Mouse (Mus musculus): ENCODE results near the gene Itpk1. TPM values are rescaled to one million over a fixed set of nuclear protein-coding genes. Genes with fewer than 3 reads are reported as not detected.

Gene Itpk1
- polyA plus RNA-seq, 1 experiment from 2014 or later = 8.4 TPM

- Histone ChIP-seq H3K36me3 (replicated peaks; ENCODE audit: control insufficient read depth, insufficient read depth, low read depth, low read length) (no peaks in the 10 kb centered on the region), H3K9ac (replicated peaks; ENCODE audit: low read length) (no peak overlapping the region), H3K4me3 (ENCODE audit: low read depth, low read length) (no peak overlapping the region), H3K27me3 (ENCODE audit: control insufficient read depth, insufficient read depth, low read length) (no peaks in the 10 kb centered on the region), H3K9me3 (replicated peaks; ENCODE audit: control insufficient read depth, low read length) (no peaks in the 10 kb centered on the region), H3K4me1 (ENCODE audit: control insufficient read depth, insufficient read depth, low read length) (no peaks in the 10 kb centered on the region), H3K4me2 (ENCODE audit: low read depth, low read length) (no peak overlapping the region), H3K27ac (replicated peaks; ENCODE audit: low read depth, low read length) (no peak overlapping the region)
- DNase-seq (ENCODE audit: low spot score) (no peak), ATAC-seq (replicated peaks; ENCODE audit: insufficient number of reproducible peaks, low FRiP score, low TSS enrichment, low read depth) (no peak)
- 80% methylated on average over 5 of the region's 5 CpGs for WGBS
These were observed 129.0 kb downstream of the Itpk1 start for GRCm38 (mm10) chr12:102575541-102576329.

- Histone ChIP-seq H3K4me2 (ENCODE audit: low read depth, low read length) (no peak overlapping the region), H3K27me3 (ENCODE audit: control insufficient read depth, insufficient read depth, low read length) (no peaks in the 10 kb centered on the region), H3K4me3 (ENCODE audit: low read depth, low read length) (no peak overlapping the region), H3K9ac (replicated peaks; ENCODE audit: low read length) (no peak overlapping the region), H3K27ac (replicated peaks; ENCODE audit: low read depth, low read length) (no peak overlapping the region), H3K36me3 (replicated peaks; ENCODE audit: control insufficient read depth, insufficient read depth, low read depth, low read length) (no peaks in the 10 kb centered on the region), H3K9me3 (replicated peaks; ENCODE audit: control insufficient read depth, low read length) (no peaks in the 10 kb centered on the region), H3K4me1 (ENCODE audit: control insufficient read depth, insufficient read depth, low read length) (no peaks in the 10 kb centered on the region)
- ATAC-seq (replicated peaks; ENCODE audit: insufficient number of reproducible peaks, low FRiP score, low TSS enrichment, low read depth) (no peak), DNase-seq (ENCODE audit: low spot score) (no peak)
- WGBS = 79% methylated on average over 7 of the region's 7 CpGs
These were observed 131.7 kb downstream of the Itpk1 start for GRCm38 (mm10) chr12:102573036-102573435.

- Histone ChIP-seq H3K36me3 (replicated peaks; ENCODE audit: control insufficient read depth, insufficient read depth, low read depth, low read length) (no peaks in the 10 kb centered on the region), H3K4me3 (ENCODE audit: low read depth, low read length) (no peak overlapping the region)
- ATAC-seq (replicated peaks; ENCODE audit: insufficient number of reproducible peaks, low FRiP score, low TSS enrichment, low read depth) = no peak
These were observed 133.1 kb downstream of the Itpk1 start for GRCm38 (mm10) chr12:102571666-102572065.

GRCm38 (mm10) chr12:102570734-102571133 is 134.0 kb downstream of the Itpk1 start:
- no peak overlapping the region for H3K9ac ChIP-seq (replicated peaks; ENCODE audit: low read length)
- H3K9me3 ChIP-seq (replicated peaks; ENCODE audit: control insufficient read depth, low read length) = no peaks in the 10 kb centered on the region
- H3K27me3 ChIP-seq (ENCODE audit: control insufficient read depth, insufficient read depth, low read length) = no peaks in the 10 kb centered on the region
- H3K4me1 ChIP-seq (ENCODE audit: control insufficient read depth, insufficient read depth, low read length) = no peaks in the 10 kb centered on the region
- no peaks in the 10 kb centered on the region for H3K36me3 ChIP-seq (replicated peaks; ENCODE audit: control insufficient read depth, insufficient read depth, low read depth, low read length)
- H3K4me3 ChIP-seq (ENCODE audit: low read depth, low read length) = no peak overlapping the region
- ATAC-seq (replicated peaks; ENCODE audit: insufficient number of reproducible peaks, low FRiP score, low TSS enrichment, low read depth) (no peak), DNase-seq (ENCODE audit: low spot score) (no peak)
- no peak overlapping the region for H3K27ac ChIP-seq (replicated peaks; ENCODE audit: low read depth, low read length)
- 88% methylated on average over 5 of the region's 5 CpGs for WGBS
- H3K4me2 ChIP-seq (ENCODE audit: low read depth, low read length) = no peak overlapping the region

More at GRCm38 (mm10) chr12:102571666-102572065, 133.1 kb downstream of the Itpk1 start:
- H3K9ac ChIP-seq (replicated peaks; ENCODE audit: low read length) = no peak overlapping the region
- H3K27me3 ChIP-seq (ENCODE audit: control insufficient read depth, insufficient read depth, low read length) = no peaks in the 10 kb centered on the region
- no peaks in the 10 kb centered on the region for H3K4me1 ChIP-seq (ENCODE audit: control insufficient read depth, insufficient read depth, low read length)
- no peak overlapping the region for H3K27ac ChIP-seq (replicated peaks; ENCODE audit: low read depth, low read length)
- no peak overlapping the region for H3K4me2 ChIP-seq (ENCODE audit: low read depth, low read length)
- WGBS = 78% methylated on average over 9 of the region's 9 CpGs
- no peaks in the 10 kb centered on the region for H3K9me3 ChIP-seq (replicated peaks; ENCODE audit: control insufficient read depth, low read length)
- DNase-seq (ENCODE audit: low spot score) = no peak

GRCm38 (mm10) chr12:102570111-102570510 is 134.6 kb downstream of the Itpk1 start:
- no peak overlapping the region for H3K4me3 ChIP-seq (ENCODE audit: low read depth, low read length)
- DNase-seq (ENCODE audit: low spot score) = no peak
- WGBS = 88% methylated on average over 13 of the region's 13 CpGs
- H3K4me1 ChIP-seq (ENCODE audit: control insufficient read depth, insufficient read depth, low read length) = no peaks in the 10 kb centered on the region
- no peak for ATAC-seq (replicated peaks; ENCODE audit: insufficient number of reproducible peaks, low FRiP score, low TSS enrichment, low read depth)
- H3K27me3 ChIP-seq (ENCODE audit: control insufficient read depth, insufficient read depth, low read length) = no peaks in the 10 kb centered on the region
- H3K36me3 ChIP-seq (replicated peaks; ENCODE audit: control insufficient read depth, insufficient read depth, low read depth, low read length) = no peaks in the 10 kb centered on the region
- H3K27ac ChIP-seq (replicated peaks; ENCODE audit: low read depth, low read length) = no peak overlapping the region
- no peaks in the 10 kb centered on the region for H3K9me3 ChIP-seq (replicated peaks; ENCODE audit: control insufficient read depth, low read length)
- H3K4me2 ChIP-seq (ENCODE audit: low read depth, low read length) = no peak overlapping the region
- no peak overlapping the region for H3K9ac ChIP-seq (replicated peaks; ENCODE audit: low read length)

GRCm38 (mm10) chr12:102568219-102568618 is 136.5 kb downstream of the Itpk1 start:
- Histone ChIP-seq H3K27ac (replicated peaks; ENCODE audit: low read depth, low read length) (no peak overlapping the region), H3K4me3 (ENCODE audit: low read depth, low read length) (no peak overlapping the region), H3K9ac (replicated peaks; ENCODE audit: low read length) (no peak overlapping the region), H3K4me1 (ENCODE audit: control insufficient read depth, insufficient read depth, low read length) (no peaks in the 10 kb centered on the region), H3K9me3 (replicated peaks; ENCODE audit: control insufficient read depth, low read length) (no peaks in the 10 kb centered on the region), H3K36me3 (replicated peaks; ENCODE audit: control insufficient read depth, insufficient read depth, low read depth, low read length) (no peaks in the 10 kb centered on the region), H3K27me3 (ENCODE audit: control insufficient read depth, insufficient read depth, low read length) (no peaks in the 10 kb centered on the region), H3K4me2 (ENCODE audit: low read depth, low read length) (no peak overlapping the region)
- ATAC-seq (replicated peaks; ENCODE audit: insufficient number of reproducible peaks, low FRiP score, low TSS enrichment, low read depth) = no peak
- DNase-seq (ENCODE audit: low spot score) = no peak
- 80% methylated on average over 7 of the region's 7 CpGs for WGBS

- Histone ChIP-seq H3K36me3 (replicated peaks; ENCODE audit: control insufficient read depth, insufficient read depth, low read depth, low read length) (no peaks in the 10 kb centered on the region), H3K9me3 (replicated peaks; ENCODE audit: control insufficient read depth, low read length) (no peaks in the 10 kb centered on the region), H3K4me2 (ENCODE audit: low read depth, low read length) (no peak overlapping the region), H3K27ac (replicated peaks; ENCODE audit: low read depth, low read length) (no peak overlapping the region), H3K4me3 (ENCODE audit: low read depth, low read length) (no peak overlapping the region), H3K4me1 (ENCODE audit: control insufficient read depth, insufficient read depth, low read length) (no peaks in the 10 kb centered on the region), H3K9ac (replicated peaks; ENCODE audit: low read length) (no peak overlapping the region), H3K27me3 (ENCODE audit: control insufficient read depth, insufficient read depth, low read length) (no peaks in the 10 kb centered on the region)
- no peak for ATAC-seq (replicated peaks; ENCODE audit: insufficient number of reproducible peaks, low FRiP score, low TSS enrichment, low read depth)
- 63% methylated on average over 2 of the region's 2 CpGs for WGBS
- no peak for DNase-seq (ENCODE audit: low spot score)
These were observed 137.8 kb downstream of the Itpk1 start for GRCm38 (mm10) chr12:102566951-102567350.

- no peak overlapping the region for H3K4me3 ChIP-seq (ENCODE audit: low read depth, low read length)
- H3K27me3 ChIP-seq (ENCODE audit: control insufficient read depth, insufficient read depth, low read length) = no peaks in the 10 kb centered on the region
- H3K4me1 ChIP-seq (ENCODE audit: control insufficient read depth, insufficient read depth, low read length) = no peaks in the 10 kb centered on the region
- H3K9ac ChIP-seq (replicated peaks; ENCODE audit: low read length) = no peak overlapping the region
- ATAC-seq (replicated peaks; ENCODE audit: insufficient number of reproducible peaks, low FRiP score, low TSS enrichment, low read depth) = no peak
- H3K27ac ChIP-seq (replicated peaks; ENCODE audit: low read depth, low read length) = no peak overlapping the region
- no peaks in the 10 kb centered on the region for H3K36me3 ChIP-seq (replicated peaks; ENCODE audit: control insufficient read depth, insufficient read depth, low read depth, low read length)
- H3K9me3 ChIP-seq (replicated peaks; ENCODE audit: control insufficient read depth, low read length) = no peaks in the 10 kb centered on the region
- no peak for DNase-seq (ENCODE audit: low spot score)
- no peak overlapping the region for H3K4me2 ChIP-seq (ENCODE audit: low read depth, low read length)
- 82% methylated on average over 6 of the region's 6 CpGs for whole genome bisulfite sequencing
These were observed 139.6 kb downstream of the Itpk1 start for GRCm38 (mm10) chr12:102565086-102565485.

Data from embryonic facial prominence, embryonic 11.5 days (tissue).